8 mouse cellular contexts compared by ENCODE assay signal in the genomic region with DNA sequence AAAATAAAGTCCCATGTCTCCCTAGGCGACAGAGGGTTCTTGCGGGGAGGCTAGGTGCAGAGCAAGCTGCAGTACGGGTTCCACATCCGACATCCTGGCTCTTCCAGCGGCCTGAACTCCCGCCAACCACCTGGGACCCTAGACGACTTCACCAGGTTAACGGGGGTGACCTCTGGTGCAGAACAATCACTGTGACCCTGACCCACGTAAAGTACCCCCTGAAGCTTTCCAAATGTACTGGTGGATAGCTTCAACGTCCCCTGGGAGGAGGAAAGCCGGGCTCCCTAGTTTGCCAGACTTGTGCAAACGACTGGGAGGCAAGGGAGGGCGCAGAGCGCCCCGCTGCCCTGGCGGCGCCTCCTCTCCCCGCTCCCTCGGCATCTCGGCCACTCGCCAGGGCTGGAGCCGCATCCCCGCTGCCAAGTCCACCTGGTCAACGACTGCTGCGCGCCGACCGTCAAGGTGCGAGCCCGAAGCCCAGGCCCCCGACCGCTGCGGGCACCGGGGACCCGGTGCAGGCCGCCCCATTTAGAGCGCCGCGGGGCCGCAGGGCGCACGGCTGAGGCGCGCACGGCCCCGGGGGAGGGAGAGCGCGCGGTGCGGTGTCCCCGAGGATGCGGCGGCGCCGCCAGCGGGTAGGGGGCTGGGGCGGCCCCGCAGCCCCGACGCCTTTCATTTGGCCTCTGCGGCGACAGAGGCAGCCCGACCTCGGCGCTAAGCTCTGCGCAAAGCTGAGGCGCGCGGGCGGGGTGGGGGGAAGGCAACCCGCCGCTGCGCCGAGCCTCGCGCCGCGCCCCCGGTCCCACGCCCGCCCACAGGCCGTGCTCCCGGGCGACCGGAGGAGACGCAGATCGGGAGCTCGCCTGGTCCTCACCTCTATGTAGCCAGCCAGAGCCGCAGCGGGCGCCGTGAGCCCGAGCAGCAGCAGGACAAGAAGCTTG. TPM values are rescaled to one million over a fixed set of nuclear protein-coding genes. Genes with fewer than 3 reads are reported as not detected.
DNase-seq lines count a peak whose midpoint lies in the region; ATAC-seq lines count a peak whose summit lies in the region.

No protein-coding gene starts in this region.

- peak; percentile 25 for DNase-seq in right cerebral cortex, adult 18-20 months
- no peak for DNase-seq in right cerebral cortex, postnatal 36 days (ENCODE audit: low spot score in 2 of 2)
- peak; percentile 71 to 78 for DNase-seq in cerebellum, postnatal 36 days
- peak; percentile 10 to 23 for DNase-seq in gastrocnemius, adult 8-10 months (ENCODE audit: low spot score in 2 of 2)
- peak; percentile 63 for DNase-seq in induced T-regulatory cell, adult 2 months (ENCODE audit: low read depth)
- DNase-seq in splenic B cell, adult 2 months (ENCODE audit: low read depth, low spot score), result peak; percentile 33

- peak overlapping the region; percentile 93 for H3K27ac ChIP-seq in limb, embryonic 12.5 days
- peak overlapping the region; percentile 95 for H3K27ac ChIP-seq in midbrain, embryonic 15.5 days

- no peaks in the 10 kb centered on the region for H3K27me3 ChIP-seq in limb, embryonic 12.5 days
- H3K27me3 ChIP-seq in midbrain, embryonic 15.5 days (replicated peaks), result no peaks in the 10 kb centered on the region
- no peaks in the 10 kb centered on the region for H3K27me3 ChIP-seq in splenic B cell, adult 2 months (ENCODE audit: control insufficient read depth, insufficient read depth, low read length, poor library complexity, severe bottlenecking)

- peaks cover 18% of the 10 kb centered on the region for H3K4me1 ChIP-seq in limb, embryonic 12.5 days (replicated peaks)
- H3K4me1 ChIP-seq in midbrain, embryonic 15.5 days, result peaks cover 33% of the 10 kb centered on the region

- H3K4me2 ChIP-seq in limb, embryonic 12.5 days, result peak overlapping the region; percentile 95
- peak overlapping the region; percentile 85 for H3K4me2 ChIP-seq in midbrain, embryonic 15.5 days

- peak overlapping the region; percentile 93 for H3K9ac ChIP-seq in limb, embryonic 12.5 days (replicated peaks)
- H3K9ac ChIP-seq in midbrain, embryonic 15.5 days, result peak overlapping the region; percentile 82

- under 1% methylated on average over 93 of the region's 93 CpGs for WGBS in limb, embryonic 12.5 days
- under 1% methylated on average over 92 of the region's 93 CpGs for WGBS in midbrain, embryonic 15.5 days

- H3K4me3 ChIP-seq in limb, embryonic 12.5 days (replicated peaks), result peak overlapping the region; percentile 98
- H3K4me3 ChIP-seq in midbrain, embryonic 15.5 days, result peak overlapping the region; percentile 98

- H3K9me3 ChIP-seq in limb, embryonic 12.5 days, result no peaks in the 10 kb centered on the region
- no peaks in the 10 kb centered on the region for H3K9me3 ChIP-seq in midbrain, embryonic 15.5 days

- peak; percentile 58 for ATAC-seq in limb, embryonic 12.5 days (ENCODE audit: insufficient number of reproducible peaks, insufficient read depth, low FRiP score, low TSS enrichment, low read depth)
- peak; percentile 64 for ATAC-seq in midbrain, embryonic 15.5 days (replicated peaks)

- no peaks in the 10 kb centered on the region for H3K36me3 ChIP-seq in limb, embryonic 12.5 days
- no peaks in the 10 kb centered on the region for H3K36me3 ChIP-seq in midbrain, embryonic 15.5 days (replicated peaks)
- no peaks in the 10 kb centered on the region for H3K36me3 ChIP-seq in splenic B cell, adult 2 months (ENCODE audit: control insufficient read depth, insufficient read depth, low read length, poor library complexity, severe bottlenecking)

RNA-seq across cellular contexts. Expression of gene Aplp2, which starts 0.6 kb away (rescaled TPM):
- total RNA-seq in gastrocnemius, adult 8-10 months (2022), result 100 to 1,000 TPM in 3 of 4 experiments, 10 to 100 TPM in 1; 91.3 to 137 (median 108) TPM
- polyA plus RNA-seq in limb, embryonic 12.5 days (2016; fragmentation: Nextera tagmentation; extraction: Ambion mirVana), result 164 and 172 TPM in 2 replicates
- polyA plus RNA-seq in midbrain, embryonic 15.5 days (2015; fragmentation: Nextera tagmentation; extraction: Ambion mirVana), result 326 and 328 TPM in 2 replicates

Comparison
In these comparisons a context has a peak if more than half of its experiments do, and no peak if none do; other contexts are left out.
1. DNase-seq: peak in right cerebral cortex, adult 18-20 months (single experiment), cerebellum, postnatal 36 days (2 of 2), gastrocnemius, adult 8-10 months (2 of 2), induced T-regulatory cell, adult 2 months (single experiment) and splenic B cell, adult 2 months (single experiment); none in right cerebral cortex, postnatal 36 days (0 of 2).